Mouse (Mus musculus) liver, adult 2 months (tissue): ENCODE measurements around the gene 1700029I15Rik. TPM values are rescaled to one million over a fixed set of nuclear protein-coding genes. Genes with fewer than 3 reads are reported as not detected.

Experiments
- DNase-seq: peaks from one replicate; pipeline ENCODE4 v3.0.0-alpha.2; 2011; ENCODE audit warnings: low read depth, low spot score; ENCODE audit errors: extremely low read depth
- H3K27ac ChIP-seq: fragments of 200-500 bp; replicated peaks from 2 replicates; pipeline ENCODE4 v1.5.1; 2012; ENCODE audit warnings: low read depth, mild to moderate bottlenecking, control low read depth, inconsistent platforms, low read length; ENCODE audit not compliant: insufficient read depth
- H3K27me3 ChIP-seq: fragments of 200-500 bp; 2 replicates; pipeline ENCODE4 v1.6.1; 2012; ENCODE audit warnings: mild to moderate bottlenecking, moderate library complexity, low read length, inconsistent platforms; ENCODE audit not compliant: control insufficient read depth, insufficient read depth
- H3K36me3 ChIP-seq: fragments of 200-500 bp; 2 replicates; pipeline ENCODE4 v1.6.1; 2012; ENCODE audit warnings: low read length, inconsistent platforms; ENCODE audit not compliant: control insufficient read depth, insufficient read depth
- H3K4me1 ChIP-seq: fragments of 200-500 bp; 2 replicates; pipeline ENCODE4 v1.6.1; 2011; ENCODE audit warnings: low read length; ENCODE audit not compliant: control insufficient read depth, insufficient read depth
- H3K4me3 ChIP-seq: fragments of 200-500 bp; 2 replicates; pipeline ENCODE4 v1.5.1; 2011; ENCODE audit warnings: low read depth, mild to moderate bottlenecking, control low read depth, low read length, moderate library complexity; ENCODE audit not compliant: insufficient read depth
- H3K79me2 ChIP-seq: fragments of 200-500 bp; 2 replicates; pipeline ENCODE4 v1.6.1; 2012; ENCODE audit warnings: inconsistent platforms, mild to moderate bottlenecking, low read length, moderate library complexity; ENCODE audit not compliant: control insufficient read depth, insufficient read depth
- H3K9ac ChIP-seq: fragments of 200-500 bp; 2 replicates; pipeline ENCODE4 v1.6.1; 2012; ENCODE audit warnings: low read depth, mild to moderate bottlenecking, control low read depth, inconsistent platforms, low read length
- CTCF ChIP-seq: fragments of 200-500 bp; IDR thresholded peaks from 2 replicates; pipeline ENCODE4 v1.5.1; 2011; ENCODE audit warnings: low read depth, low read length, control low read depth
- POLR2A ChIP-seq: fragments of 200-500 bp; IDR thresholded peaks from 2 replicates; pipeline ENCODE4 v1.6.1; 2011; ENCODE audit warnings: low read length, control low read depth; ENCODE audit not compliant: insufficient read depth; ENCODE audit errors: extremely low read depth
- WGBS: fragments of 180-500 bp; shearing (Covaris S2); methylation state at CpG from one replicate; pipeline ENCODE4 v1.1.7; 2018; 5-methylcytosine and 5-hydroxymethylcytosine counted together
- polyA plus RNA-seq: library from polyadenylated mRNA; depleted of rRNA; stranded (reverse); fragments of >200 nt; gene quantifications from 2 replicates; pipeline ENCODE4 v1.2.3, GENCODE M21; 2012; rRNA removed
- total RNA-seq: library from RNA; depleted of rRNA; stranded (reverse); fragments of >200 nt; gene quantifications from 2 replicates; pipeline ENCODE4 v1.2.3, GENCODE M21; 2014; rRNA removed

Gene 1700029I15Rik
- total RNA-seq (1.3 and 2.0 TPM in 2 replicates), polyA plus RNA-seq (3.3 and 5.6 TPM in 2 replicates)

DNA sequence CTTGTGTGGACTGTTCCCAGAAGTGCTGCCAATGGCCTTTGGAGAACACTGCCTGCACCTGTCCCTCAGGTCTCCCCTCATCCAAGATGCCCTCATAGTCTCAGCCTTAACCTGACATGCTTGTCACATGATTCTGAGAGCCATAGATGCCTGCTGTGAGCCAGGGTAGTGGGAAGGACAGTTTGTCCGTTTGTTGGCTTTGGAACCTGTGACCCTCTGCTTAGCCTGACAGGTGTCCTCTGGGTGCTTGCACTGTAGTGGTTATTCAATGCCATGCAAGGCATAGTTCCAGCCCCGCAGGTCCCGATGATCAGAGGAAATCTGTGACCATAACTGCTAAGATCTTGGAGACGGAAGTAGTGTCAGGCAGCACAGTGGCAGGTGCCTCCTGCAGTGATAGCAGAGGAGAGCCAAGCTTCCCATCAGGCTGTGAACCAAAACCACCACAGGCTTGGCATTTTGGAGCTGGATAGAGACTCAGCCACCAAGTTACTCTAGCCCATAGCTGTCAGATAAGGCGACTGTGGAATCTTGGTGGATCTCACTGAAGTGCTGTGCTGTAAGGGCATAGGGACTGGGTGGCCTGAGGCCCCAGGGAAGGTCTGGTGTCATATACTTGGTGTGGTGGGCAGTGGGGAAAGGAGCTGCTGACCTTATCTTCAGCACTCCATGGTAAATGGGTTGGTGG, at the start of gene 1700029I15Rik:
TSS of gene 1700029I15Rik (plus strand) at position 638 of the 688 bp plus-strand sequence.
- TF ChIP-seq CTCF = no peak
- no peak for TF ChIP-seq POLR2A
- no peaks in the 10 kb centered on the region for H3K79me2 ChIP-seq

DNA sequence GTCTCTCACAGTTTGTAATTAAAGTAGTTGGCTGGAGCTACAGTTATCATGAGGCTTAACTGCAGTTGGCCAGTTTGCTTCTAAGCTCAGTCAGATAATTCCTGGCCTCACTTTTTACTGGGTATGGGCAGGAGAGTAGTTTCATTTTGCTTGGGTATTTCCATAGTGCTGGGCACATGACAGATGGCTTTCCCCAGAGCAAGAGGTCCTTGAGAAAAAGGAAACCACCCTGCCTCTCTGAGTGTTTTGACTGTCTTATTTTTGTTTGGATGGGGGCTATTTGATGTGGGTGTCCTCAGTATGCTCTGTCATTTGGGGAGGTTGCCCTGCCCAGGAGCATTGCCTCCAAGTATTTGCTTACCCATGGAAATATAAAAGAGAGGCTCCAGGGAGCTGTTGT, 39.9 kb upstream of the 1700029I15Rik start:
- Histone ChIP-seq H3K4me1 (no peaks in the 10 kb centered on the region), H3K27ac (no peak overlapping the region), H3K9ac (no peak overlapping the region), H3K36me3 (peaks cover 15% of the 10 kb centered on the region; the same call in 1 of the 2 replicates), H3K27me3 (no peaks in the 10 kb centered on the region), H3K79me2 (no peaks in the 10 kb centered on the region), H3K4me3 (no peak overlapping the region)
- TF ChIP-seq POLR2A (no peak), CTCF (no peak)
- DNase-seq = no peak

More for the DNA sequence above, at the start of gene 1700029I15Rik:
- WGBS = 81% methylated on average over 5 of the region's 5 CpGs
- peaks cover 25% of the 10 kb centered on the region for H3K36me3 ChIP-seq
- H3K27ac ChIP-seq = no peak within 1 kb of the TSS
- no peaks in the 10 kb centered on the region for H3K27me3 ChIP-seq
- DNase-seq = no peak
- H3K9ac ChIP-seq = no peak within 1 kb of the TSS
- H3K4me1 ChIP-seq = no peaks in the 10 kb centered on the region
- H3K4me3 ChIP-seq = no peak within 1 kb of the TSS

DNA sequence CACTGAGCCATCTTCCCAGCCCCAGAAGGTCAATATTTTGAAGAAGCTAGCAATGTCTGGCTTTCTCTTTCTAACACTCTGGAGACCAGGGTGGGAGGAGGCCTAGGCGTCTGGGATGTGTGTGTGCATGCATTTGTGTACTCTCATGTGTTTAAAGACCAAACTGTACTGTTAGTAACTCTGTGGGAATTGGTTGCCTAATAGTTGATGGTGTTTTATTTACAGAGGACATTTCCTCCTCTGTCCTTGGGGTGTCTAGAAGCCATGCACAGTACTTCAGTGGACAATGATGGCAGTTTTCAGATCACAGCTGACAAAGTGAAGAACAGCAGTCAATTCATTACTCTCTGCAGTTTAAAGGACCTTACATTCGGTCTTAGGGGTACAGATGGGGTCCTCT, 35.1 kb upstream of the 1700029I15Rik start:
- TF ChIP-seq CTCF (no peak), POLR2A (no peak)
- WGBS = 91% methylated on average over 2 of the region's 2 CpGs
- no peaks in the 10 kb centered on the region for H3K79me2 ChIP-seq
- H3K36me3 ChIP-seq = peaks cover 22% of the 10 kb centered on the region
- H3K27ac ChIP-seq = no peak overlapping the region
- H3K4me3 ChIP-seq = no peak overlapping the region
- H3K27me3 ChIP-seq = no peaks in the 10 kb centered on the region
- no peaks in the 10 kb centered on the region for H3K4me1 ChIP-seq
- H3K9ac ChIP-seq = no peak overlapping the region
- DNase-seq = no peak

DNA sequence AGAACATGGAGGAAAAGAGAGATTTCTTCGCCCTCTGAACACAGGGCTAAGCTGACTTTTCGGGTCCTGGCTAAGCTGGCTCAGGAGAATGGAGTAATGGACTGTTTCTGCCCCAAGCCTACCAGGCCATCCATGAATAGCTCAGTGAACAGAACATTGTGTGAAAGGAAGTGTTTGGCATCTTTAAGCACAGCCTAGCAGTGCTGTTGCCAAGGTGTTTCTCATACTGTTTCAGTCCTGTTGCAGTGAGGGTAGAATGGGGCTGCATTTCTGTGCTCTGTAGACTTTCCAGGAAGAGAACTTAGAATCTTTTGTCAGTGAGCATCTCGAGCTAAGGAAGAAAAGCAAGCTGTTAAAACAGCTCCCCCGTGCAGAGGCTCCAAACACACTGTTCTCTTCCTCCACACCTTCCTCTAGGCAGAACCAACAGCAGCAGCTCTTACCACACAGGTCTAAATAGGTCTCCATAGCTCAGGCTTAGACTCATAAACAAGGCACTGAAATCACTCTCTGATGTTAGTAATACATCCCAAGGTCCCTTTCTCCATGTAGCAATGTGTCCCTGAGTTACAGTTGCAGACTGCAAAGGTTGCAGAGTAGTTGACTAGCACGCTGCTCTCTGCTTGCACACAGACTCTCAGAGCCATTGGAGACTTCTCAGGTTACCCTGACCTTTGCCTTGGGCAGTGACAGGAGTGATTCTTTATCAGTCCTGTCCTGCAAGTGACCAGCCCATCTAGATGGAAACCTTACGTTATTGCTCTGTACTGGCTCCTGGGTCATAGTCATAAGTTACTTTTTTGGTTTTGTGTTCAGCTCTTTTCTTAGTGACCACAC, 32.5 kb upstream of the 1700029I15Rik start:
- WGBS = 73% methylated on average over 6 of the region's 6 CpGs
- TF ChIP-seq CTCF (no peak), POLR2A (no peak)
- no peak overlapping the region for H3K27ac ChIP-seq

DNA sequence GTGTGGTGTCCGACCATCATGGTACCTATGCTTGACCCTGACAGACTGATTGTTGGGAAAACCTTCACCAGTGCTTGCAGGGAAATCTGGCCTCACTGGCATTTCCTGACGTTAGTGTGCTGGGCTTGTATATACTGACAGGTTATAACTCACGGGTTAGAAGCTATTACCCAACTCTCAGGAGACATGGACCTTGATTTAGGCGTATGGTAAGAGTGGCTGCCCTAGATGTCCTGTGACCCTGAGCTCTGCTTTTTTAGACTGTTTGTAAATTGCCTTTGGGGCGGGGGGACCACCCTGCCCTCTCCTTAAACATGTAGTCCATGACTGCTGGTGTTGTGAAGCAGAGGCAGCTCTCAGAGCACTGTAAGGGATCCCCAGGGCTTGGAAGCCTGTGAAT, 31.7 kb upstream of the 1700029I15Rik start:
- no peaks in the 10 kb centered on the region for H3K27me3 ChIP-seq
- H3K4me1 ChIP-seq = no peaks in the 10 kb centered on the region; the same call in 1 of the 2 replicates
- H3K27ac ChIP-seq = no peak overlapping the region
- peaks cover 18% of the 10 kb centered on the region for H3K36me3 ChIP-seq
- WGBS = 84% methylated on average over 5 of the region's 5 CpGs
- DNase-seq = no peak
- no peak for TF ChIP-seq POLR2A
- no peak for TF ChIP-seq CTCF
- no peak overlapping the region for H3K4me3 ChIP-seq
- no peaks in the 10 kb centered on the region for H3K79me2 ChIP-seq
- H3K9ac ChIP-seq = no peak overlapping the region

More for the DNA sequence above, 32.5 kb upstream of the 1700029I15Rik start:
- Histone ChIP-seq H3K36me3 (peaks cover 19% of the 10 kb centered on the region), H3K4me1 (no peaks in the 10 kb centered on the region; the same call in 1 of the 2 replicates), H3K4me3 (no peak overlapping the region), H3K9ac (no peak overlapping the region), H3K79me2 (no peaks in the 10 kb centered on the region), H3K27me3 (no peaks in the 10 kb centered on the region)
- DNase-seq = no peak

DNA sequence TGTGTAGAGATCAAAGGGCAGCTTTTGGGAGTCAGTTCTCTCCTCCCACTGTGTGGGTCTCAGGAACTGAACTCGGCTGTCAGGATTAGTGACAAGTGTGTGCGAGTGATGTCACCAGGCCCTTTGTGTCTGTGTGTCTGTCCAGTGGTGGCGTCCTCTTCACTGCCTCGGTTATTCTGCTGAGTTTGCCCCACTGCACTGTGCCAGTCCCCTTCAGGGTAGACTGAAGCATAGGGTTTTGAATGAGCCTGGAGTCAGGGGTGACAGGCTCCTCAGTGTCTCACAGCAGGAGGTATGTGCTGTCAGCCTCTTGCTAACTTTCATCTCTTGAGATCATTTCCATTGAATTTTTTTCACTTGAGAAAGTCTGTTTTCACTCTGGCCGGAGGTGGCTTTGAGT, 28.9 kb upstream of the 1700029I15Rik start:
- no peak overlapping the region for H3K9ac ChIP-seq
- 74% methylated on average over 5 of the region's 5 CpGs for WGBS
- no peaks in the 10 kb centered on the region; the same call in 1 of the 2 replicates for H3K4me1 ChIP-seq
- no peaks in the 10 kb centered on the region for H3K79me2 ChIP-seq
- no peak overlapping the region for H3K27ac ChIP-seq
- TF ChIP-seq CTCF = no peak
- TF ChIP-seq POLR2A = no peak
- H3K27me3 ChIP-seq = no peaks in the 10 kb centered on the region
- DNase-seq = no peak
- H3K4me3 ChIP-seq = no peak overlapping the region
- peaks cover 27% of the 10 kb centered on the region for H3K36me3 ChIP-seq
